Mouse (Mus musculus) Muller cell, postnatal 12 days (primary cell): ENCODE measurements around the gene Mrc2.

Experiments used
- DNase-seq: peaks from one replicate; pipeline ENCODE4 v3.0.0-alpha.2; 2015; ENCODE audit errors: inconsistent ontology term

Gene Mrc2

DNA sequence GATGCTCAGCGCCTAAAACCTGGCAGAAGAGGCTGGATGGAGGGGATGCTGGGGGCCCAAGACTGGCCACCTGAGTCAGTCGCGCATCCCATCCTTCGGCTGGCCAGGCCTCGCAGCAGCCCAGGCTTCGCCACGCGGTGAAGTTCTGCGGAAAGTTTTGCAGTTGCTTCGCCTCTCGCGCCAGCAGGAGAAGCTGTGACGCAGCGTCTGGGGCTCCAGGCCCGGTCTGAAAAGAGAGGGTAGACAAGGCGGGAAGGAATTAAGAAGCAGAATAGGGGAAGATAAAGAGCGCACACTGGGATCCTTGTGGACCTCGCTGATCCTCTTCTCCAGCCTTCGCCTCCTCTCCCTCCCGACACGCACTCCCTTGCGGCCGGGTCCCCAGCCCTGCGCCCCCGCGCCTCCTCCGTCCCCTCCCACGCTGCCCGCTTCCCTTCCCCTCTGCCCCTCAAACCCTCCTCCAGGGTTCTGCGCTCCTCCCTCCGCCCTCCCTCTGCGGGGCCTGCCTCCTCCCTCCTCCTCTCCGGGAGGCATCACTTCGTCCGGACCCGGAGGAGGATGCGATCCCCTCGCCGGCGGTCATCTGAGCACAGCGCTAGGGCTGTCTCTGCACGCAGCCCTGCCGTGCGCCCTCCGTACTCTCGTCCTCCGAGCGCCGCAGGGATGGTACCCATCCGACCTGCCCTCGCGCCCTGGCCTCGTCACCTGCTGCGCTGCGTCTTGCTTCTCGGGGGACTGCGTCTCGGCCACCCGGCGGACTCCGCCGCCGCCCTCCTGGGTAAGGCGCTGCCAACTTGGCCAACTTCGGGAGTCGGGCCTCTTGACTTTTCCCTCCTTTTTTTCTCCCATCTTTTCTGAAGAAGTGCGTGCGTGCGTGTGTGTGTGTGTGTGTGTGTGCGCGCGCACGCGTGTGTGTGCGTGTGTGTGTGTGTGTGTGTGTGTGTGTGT, at the start of gene Mrc2:
Gene Mrc2, plus strand, starts transcription at position 520 of the 948 bp plus-strand sequence.
- DNase-seq: peak; percentile 70

- DNase-seq: no peak
Observed at GRCm38 (mm10) chr11:105246369-105246768, 46.1 kb upstream of the Mrc2 start.

DNA sequence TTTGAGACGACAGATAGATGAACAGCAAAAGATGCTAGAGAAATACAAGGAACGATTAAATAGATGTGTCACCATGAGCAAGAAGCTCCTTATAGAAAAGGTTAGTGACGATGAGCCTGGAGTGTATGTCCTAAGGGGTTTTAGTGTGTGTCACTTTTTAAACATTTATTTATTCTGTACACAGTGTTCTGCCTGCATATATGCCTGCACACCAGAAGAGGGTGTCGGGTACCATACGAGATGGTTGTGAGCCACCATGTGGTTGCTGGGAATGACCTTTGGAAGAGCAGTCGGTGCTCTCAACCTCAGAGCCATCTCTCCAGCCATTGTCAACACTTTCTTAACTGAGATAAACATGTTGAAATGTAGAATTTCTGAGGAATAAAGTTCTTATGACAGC, 45.7 kb upstream of the Mrc2 start:
- no peak for DNase-seq

GRCm38 (mm10) chr11:105247321-105247720, 45.1 kb upstream of the Mrc2 start:
- no peak for DNase-seq

DNA sequence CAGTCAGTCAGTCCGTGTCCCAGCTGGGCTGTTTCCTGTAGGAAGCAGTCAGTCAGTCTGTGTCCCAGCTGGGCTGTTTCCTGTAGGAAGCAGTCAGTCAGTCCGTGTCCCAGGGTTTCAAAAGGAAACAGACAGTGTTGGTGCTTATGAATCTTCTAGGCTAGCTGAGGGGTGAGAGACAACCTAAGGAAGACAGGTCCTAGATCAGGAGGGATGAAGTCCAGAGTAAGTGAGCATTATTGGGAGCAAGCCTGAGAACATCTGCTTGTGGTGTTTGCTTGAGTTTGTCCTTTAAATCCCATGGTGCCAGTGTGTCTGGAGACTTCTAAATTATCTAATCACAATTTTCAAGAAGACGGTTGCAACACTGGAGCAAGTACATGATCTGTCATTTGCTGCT, 32.7 kb upstream of the Mrc2 start:
- no peak for DNase-seq

DNA sequence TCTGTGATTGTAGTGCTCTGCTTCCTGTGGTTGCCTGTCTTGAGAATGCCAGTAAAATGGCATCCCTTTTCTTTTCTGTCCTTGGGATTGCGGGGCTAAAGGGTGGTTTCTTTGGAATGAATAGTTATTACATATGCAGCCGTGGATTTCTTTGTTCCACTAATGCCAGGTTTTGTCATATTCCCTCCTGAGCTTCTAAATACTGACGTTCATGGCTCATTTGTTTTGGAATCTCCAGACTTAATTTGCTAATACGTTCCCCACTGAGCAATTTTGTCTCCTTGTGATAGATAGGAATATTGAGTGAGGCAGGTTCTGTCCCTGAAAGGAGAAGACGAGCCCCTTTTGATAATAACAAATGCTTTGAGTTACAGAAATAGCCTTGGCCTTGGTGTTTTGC, 31.3 kb upstream of the Mrc2 start:
- DNase-seq: peak; percentile 78

- no peak for DNase-seq
Observed at GRCm38 (mm10) chr11:105261601-105262351, 30.7 kb upstream of the Mrc2 start.

- peak; percentile 67 for DNase-seq
Observed at GRCm38 (mm10) chr11:105264506-105264905, 27.9 kb upstream of the Mrc2 start.

GRCm38 (mm10) chr11:105264988-105265387, 27.5 kb upstream of the Mrc2 start:
- DNase-seq: peak; percentile 46

DNA sequence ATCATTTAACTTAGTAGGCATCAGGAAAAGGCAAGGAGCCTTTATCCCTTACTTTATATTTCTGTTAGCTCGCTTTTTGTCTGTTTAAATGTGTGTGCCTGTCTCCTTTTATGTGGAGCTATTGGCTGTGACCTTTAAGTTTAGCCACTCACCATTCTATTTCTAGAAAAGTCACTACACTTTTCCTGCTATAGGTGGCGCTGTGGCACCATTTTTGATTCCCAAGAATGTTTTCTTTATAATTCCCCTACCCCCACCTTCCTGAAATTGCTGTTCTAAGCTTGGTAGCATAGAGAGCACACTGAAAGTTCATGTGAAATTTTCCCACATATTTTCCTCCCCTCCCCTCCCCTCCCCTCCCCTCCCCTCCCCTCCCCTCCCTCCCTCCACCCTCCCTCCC, 22.3 kb upstream of the Mrc2 start:
- DNase-seq: peak; percentile 51

DNA sequence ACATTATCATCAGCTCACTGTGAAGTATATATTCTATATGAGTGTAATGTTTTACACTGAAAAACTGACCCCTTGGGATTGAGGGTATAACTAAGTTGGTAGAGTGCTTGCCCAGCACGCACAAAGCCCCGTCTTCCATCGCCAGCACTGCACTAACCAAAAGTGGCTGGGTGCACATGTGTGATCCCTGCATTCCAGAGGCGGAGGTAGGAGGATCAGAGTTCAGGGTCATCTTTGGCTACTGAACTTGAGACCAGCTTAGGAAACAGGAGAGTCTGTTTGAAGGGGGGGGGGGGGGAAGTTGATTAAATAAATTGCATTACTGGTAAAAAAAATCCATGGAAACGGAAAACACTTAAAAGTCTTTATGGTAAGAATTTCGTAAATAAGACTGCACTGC, 12.0 kb upstream of the Mrc2 start:
- no peak for DNase-seq

- DNase-seq: no peak
Observed at GRCm38 (mm10) chr11:105281291-105281690, 11.2 kb upstream of the Mrc2 start.

GRCm38 (mm10) chr11:105281763-105282459, 10.5 kb upstream of the Mrc2 start:
- DNase-seq: peak; percentile 40

DNA sequence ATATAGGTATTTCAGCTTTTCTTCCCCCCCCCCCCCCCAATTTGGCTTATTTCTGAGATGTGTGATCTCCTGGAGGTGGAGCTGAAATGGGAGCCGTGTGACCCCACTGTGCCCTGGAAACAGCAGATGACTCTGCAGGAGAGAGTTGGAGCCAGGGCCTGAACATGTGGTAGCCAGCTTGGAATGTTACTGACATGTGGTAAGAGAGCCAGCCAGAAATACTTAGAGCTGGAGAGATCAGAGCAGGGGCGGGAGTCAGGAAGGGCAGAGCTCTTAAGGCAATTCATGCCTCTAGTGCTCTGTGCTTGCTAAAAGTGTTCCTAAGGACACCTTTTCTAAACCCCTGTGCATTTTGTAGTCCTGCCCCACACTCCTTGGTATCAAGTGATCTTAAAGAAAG, 10.0 kb upstream of the Mrc2 start:
- DNase-seq: peak; percentile 42

DNA sequence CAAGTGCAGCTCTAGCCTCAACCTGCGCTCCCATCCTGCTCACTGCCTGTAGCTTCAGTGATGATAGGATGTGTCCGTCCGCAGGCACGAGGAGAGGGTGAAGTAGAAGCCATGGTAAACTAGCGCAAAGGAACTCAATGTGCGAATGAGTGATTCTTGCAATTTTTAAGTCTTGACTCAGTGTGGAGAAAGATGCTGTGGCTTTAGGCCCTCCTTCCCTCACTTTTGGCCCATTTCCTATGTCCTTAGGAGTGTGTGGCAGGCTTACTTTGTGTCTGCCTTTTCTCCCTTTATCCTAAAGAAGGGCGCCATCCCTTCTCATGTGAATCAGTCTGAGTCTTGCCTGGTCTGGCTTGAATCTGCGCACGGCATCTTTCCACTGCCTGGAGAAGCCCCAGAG, 9.4 kb upstream of the Mrc2 start:
- DNase-seq: no peak

- no peak for DNase-seq
Observed at GRCm38 (mm10) chr11:105285720-105286119, 6.7 kb upstream of the Mrc2 start.

- no peak for DNase-seq
Observed at GRCm38 (mm10) chr11:105289403-105289802, 3.0 kb upstream of the Mrc2 start.

GRCm38 (mm10) chr11:105291681-105292123, 741 bp upstream of the Mrc2 start:
- no peak for DNase-seq

- DNase-seq: peak; percentile 37
Observed at GRCm38 (mm10) chr11:105293101-105293581, 698 bp downstream of the Mrc2 start.

DNA sequence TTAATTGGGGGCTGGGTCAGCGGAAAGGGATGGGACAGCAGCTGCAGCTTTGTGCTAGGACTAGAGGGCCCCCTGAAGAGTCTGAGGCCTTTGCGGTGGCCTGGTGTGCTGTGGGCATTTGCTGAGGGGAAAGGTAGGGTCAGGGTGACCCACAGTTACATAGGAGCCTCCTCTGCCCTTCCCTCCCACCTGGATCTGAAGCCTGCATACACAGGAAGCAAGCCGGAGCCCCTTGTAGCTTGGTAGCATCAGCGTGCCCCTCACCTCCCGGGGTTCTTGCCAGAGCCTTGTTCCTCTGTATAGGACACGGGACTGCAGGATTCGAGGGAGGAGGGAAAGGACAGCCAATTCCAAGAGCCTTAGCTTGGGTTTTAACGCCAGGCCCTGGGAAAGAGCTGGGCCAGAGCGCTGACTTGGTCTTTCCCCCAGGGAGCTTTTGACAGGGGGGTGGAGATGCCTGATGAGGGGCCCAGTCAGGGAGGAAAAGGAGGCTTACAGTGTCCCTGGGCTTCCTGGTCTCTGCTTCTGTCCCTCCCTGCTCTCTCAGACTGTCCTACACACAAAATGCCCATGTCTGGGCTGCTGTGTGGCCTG, 1.6 kb downstream of the Mrc2 start:
- no peak for DNase-seq

DNA sequence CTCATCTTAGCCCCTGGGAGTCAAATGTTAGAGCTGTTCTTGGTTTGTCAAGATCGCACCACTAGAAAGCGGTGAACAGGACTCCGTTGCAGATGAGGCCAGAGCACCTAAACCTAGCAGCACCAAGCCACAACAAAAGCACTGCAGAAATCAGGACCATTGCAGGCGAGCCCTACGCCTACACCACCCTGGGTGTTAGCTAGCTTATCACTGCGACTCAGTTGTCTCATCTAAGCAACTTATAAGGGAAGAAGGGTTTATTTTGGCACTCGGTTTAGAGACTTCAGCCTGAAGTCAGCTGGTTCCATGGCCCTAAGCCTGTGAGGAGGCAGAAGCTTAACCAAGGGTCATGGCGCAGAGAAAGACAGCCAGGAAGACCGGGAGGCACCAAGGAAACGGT, 3.6 kb downstream of the Mrc2 start:
- no peak for DNase-seq

GRCm38 (mm10) chr11:105310197-105310596, 17.8 kb downstream of the Mrc2 start:
- DNase-seq: no peak
